Mouse (Mus musculus): ENCODE results near the gene Ncoa6.

GRCm38 (mm10) chr2:155453591-155453990, 20.1 kb downstream of the Ncoa6 start:
- TF ChIP-seq CTCF (IDR thresholded peaks at IDR 0.05; ENCODE audit: low read depth, low read length) (no peak), GATA1 (IDR thresholded peaks at IDR 0.05; ENCODE audit: borderline replicate concordance, low read length) (no peak)

Measured in G1E (cell line).